Mouse (Mus musculus) lung, postnatal 0 days (tissue): ENCODE data around the gene Igf2r.

ENCODE experiments used
- CTCF ChIP-seq: IDR thresholded peaks from 2 replicates; pipeline ENCODE4 v1.5.1; 2016; ENCODE audit warnings: antibody characterized with exemption, mild to moderate bottlenecking
- EP300 ChIP-seq: IDR thresholded peaks from 2 replicates; pipeline ENCODE4 v1.6.1; 2016; ENCODE audit warnings: antibody characterized with exemption, mild to moderate bottlenecking, control low read depth

DNA sequence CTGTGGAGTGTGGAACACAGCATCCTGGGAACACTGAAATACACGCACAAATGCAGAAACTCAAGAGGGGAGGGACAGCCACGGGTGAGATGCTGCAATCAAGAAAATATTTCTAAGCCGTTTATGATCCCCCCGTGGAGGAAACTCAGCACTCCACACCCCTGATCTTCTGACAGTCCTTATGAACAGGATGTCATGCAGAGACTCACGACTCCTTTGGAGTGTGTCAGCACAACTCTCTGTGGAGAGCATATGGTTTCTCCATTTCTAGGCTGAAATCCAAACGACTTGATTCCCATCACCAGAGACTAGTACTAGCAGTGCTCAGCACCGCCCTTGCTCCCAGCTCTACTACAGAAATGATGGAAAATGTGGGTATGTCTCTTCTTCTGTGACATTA is 51.2 kb downstream of the Igf2r start:
- TF ChIP-seq CTCF (no peak), EP300 (no peak)
